Mouse (Mus musculus) kidney, adult 2 months (tissue): Measurements from ENCODE around the gene Id3. TPM values are rescaled to one million over a fixed set of nuclear protein-coding genes. Genes with fewer than 3 reads are reported as not detected.

Source experiments
- DNase-seq: peaks from one replicate; pipeline ENCODE4 v3.0.0; 2021
- H3K27ac ChIP-seq: fragments of 200-500 bp; 2 replicates; pipeline ENCODE4 v1.5.1; 2012; ENCODE audit warnings: low read depth, low read length, control low read depth, inconsistent platforms; ENCODE audit not compliant: insufficient read depth
- H3K27me3 ChIP-seq: fragments of 200-500 bp; replicated peaks from 2 replicates; pipeline ENCODE4 v1.6.1; 2012; ENCODE audit warnings: mild to moderate bottlenecking, moderate library complexity, low read length, inconsistent platforms; ENCODE audit not compliant: control insufficient read depth, insufficient read depth
- H3K36me3 ChIP-seq: fragments of 200-500 bp; 2 replicates; pipeline ENCODE4 v1.6.1; 2012; ENCODE audit warnings: mild to moderate bottlenecking, moderate library complexity, low read length, inconsistent platforms; ENCODE audit not compliant: control insufficient read depth, insufficient read depth
- H3K4me1 ChIP-seq: fragments of 200-500 bp; 2 replicates; pipeline ENCODE4 v1.6.1; 2011; ENCODE audit warnings: low read length; ENCODE audit not compliant: control insufficient read depth, insufficient read depth
- H3K4me3 ChIP-seq: fragments of 200-500 bp; 2 replicates; pipeline ENCODE4 v1.5.1; 2011; ENCODE audit warnings: mild to moderate bottlenecking, low read depth, low read length, control low read depth; ENCODE audit not compliant: insufficient read depth
- CTCF ChIP-seq: fragments of 200-500 bp; conservative IDR thresholded peaks from 2 replicates; pipeline ENCODE4 v1.5.1; 2011; ENCODE audit warnings: low read depth, mild to moderate bottlenecking, control low read depth, low read length, moderate library complexity, mixed read lengths; ENCODE audit not compliant: insufficient read depth, insufficient read length
- POLR2A ChIP-seq: fragments of 200-500 bp; IDR thresholded peaks from one replicate; pipeline ENCODE4 v1.6.1; 2011; ENCODE audit warnings: low read depth, low read length, control low read depth
- WGBS: fragments of 180-500 bp; shearing (Covaris S2); methylation state at CpG from one replicate; pipeline ENCODE4 v1.1.7; 2018; 5-methylcytosine and 5-hydroxymethylcytosine counted together
- polyA plus RNA-seq: library from polyadenylated mRNA; depleted of rRNA; stranded (reverse); fragments of >200 nt; gene quantifications from 2 replicates; pipeline ENCODE4 v1.2.3, GENCODE M21; 2012; rRNA removed

Id3 gene
- polyA plus RNA-seq, 1 experiment, result 259 TPM

DNA sequence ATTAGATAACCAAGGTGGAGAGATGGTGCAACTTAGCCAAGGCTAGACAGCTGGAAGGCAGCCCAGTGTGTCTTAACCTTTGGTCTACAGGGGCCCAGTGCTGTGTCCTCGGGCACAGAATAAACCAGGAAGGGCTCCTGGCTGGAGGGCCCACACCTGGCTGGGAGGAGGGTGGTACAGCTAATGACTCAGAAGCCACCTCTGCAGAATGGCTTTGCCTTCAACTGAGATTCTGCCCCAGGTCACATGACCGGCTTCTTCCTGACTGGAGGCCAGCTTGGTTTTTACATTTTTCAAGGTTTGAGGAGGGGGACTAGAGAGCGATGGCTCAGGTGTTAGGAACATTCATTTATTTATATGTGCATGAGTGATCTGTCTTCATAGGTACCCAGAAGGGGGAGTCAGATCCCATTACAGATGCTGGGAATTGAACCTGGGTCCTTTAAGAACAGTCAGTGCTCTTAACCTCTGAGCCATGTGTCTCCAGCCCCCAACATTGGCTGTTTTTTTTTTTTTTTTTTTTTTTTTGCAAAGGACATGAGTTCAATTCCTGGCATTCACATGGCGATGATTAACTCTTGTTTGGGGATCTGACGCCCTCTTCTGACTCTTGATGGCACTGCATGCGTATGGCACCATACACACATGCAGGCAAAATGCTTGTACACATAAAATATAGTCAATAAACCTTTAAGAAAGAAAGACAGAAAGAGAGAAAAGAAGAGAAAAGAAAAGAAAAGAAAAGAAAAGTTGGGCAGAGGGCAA, 45.9 kb downstream of the Id3 start:
- no peak for DNase-seq
- Histone ChIP-seq H3K27ac (no peak overlapping the region), H3K4me3 (no peak overlapping the region), H3K36me3 (no peaks in the 10 kb centered on the region), H3K4me1 (no peaks in the 10 kb centered on the region; the same call in 1 of the 2 replicates), H3K27me3 (no peaks in the 10 kb centered on the region)
- 87% methylated on average over 6 of the region's 6 CpGs for WGBS
- TF ChIP-seq CTCF (peak; percentile 56), POLR2A (no peak)

DNA sequence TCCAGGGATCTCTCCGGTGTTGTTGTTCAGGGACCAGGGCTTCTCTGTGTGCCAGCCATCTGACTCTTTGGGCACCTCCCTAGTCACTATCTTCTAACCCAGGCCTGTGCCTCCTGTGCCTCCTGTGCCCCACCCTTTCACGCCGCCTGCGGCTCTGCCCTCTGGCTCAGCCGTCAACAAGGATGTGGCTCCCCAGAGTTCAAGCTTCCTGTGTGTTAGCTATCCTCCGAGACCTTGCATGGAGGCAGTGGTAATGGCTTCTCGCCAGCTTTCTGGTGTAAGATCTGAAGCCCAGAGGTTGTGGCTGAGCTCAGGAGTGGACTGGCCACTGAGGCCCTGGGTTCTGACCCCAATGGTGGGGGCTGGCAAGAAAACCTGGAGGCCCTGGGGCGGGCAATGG, 46.6 kb downstream of the Id3 start:
- no peak overlapping the region for H3K4me3 ChIP-seq
- no peak overlapping the region for H3K27ac ChIP-seq
- 69% methylated on average over 8 of the region's 8 CpGs for WGBS
- H3K27me3 ChIP-seq, result no peaks in the 10 kb centered on the region
- no peaks in the 10 kb centered on the region; the same call in 1 of the 2 replicates for H3K4me1 ChIP-seq
- TF ChIP-seq CTCF, result no peak
- TF ChIP-seq POLR2A, result no peak
- H3K36me3 ChIP-seq, result no peaks in the 10 kb centered on the region
- DNase-seq, result no peak

DNA sequence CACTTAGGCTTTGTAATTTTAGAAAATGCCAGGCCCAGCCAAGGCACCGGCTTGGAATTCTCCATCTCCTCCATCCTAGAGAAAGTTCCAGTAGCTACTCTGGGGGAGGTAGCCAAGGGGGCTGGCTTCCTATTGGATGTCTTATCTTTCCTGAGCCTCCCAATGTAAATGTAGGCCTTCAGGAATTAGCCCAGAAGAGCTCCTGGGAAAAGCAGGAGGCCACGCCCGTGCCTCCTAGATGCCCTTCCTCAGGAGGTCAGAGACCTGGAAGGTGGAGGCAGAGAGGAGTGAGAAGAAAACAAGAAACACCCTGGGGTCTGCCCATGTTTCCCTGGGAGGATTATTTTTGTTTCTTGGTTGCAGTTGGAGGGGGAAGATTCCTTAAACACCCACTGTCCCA, 50.3 kb downstream of the Id3 start:
- DNase-seq, result no peak
- no peaks in the 10 kb centered on the region for H3K4me1 ChIP-seq
- no peaks in the 10 kb centered on the region for H3K27me3 ChIP-seq
- no peak for TF ChIP-seq POLR2A
- TF ChIP-seq CTCF, result no peak
- H3K27ac ChIP-seq, result no peak overlapping the region
- 85% methylated on average over 3 of the region's 3 CpGs for WGBS
- no peak overlapping the region for H3K4me3 ChIP-seq
- no peaks in the 10 kb centered on the region for H3K36me3 ChIP-seq

DNA sequence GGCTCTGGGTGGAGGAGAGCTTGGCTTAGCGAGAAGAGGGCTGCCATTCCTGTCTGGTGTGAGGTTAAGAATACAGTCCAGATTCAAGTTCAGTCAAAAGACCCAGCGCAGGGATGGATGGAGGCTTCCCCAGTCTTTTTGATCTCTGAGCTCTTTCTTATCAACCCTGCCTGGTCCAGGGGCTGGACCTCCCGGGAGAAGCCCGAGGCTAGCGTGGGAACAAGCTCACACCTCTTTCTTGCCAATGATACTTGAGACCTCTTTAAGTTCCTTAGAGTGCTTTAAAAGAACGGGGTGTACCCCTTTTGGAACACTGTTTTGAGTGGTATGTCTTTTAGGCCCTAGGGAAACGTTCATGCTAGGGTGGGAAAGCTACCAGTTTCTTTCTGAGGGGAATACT, 51.7 kb downstream of the Id3 start:
- Histone ChIP-seq H3K27me3 (no peaks in the 10 kb centered on the region), H3K4me1 (no peaks in the 10 kb centered on the region), H3K36me3 (no peaks in the 10 kb centered on the region), H3K27ac (no peak overlapping the region), H3K4me3 (no peak overlapping the region)
- DNase-seq, result no peak
- TF ChIP-seq POLR2A, result no peak
- WGBS, result 78% methylated on average over 7 of the region's 7 CpGs

Other genes with a start within 250 kb of the Id3 start
- 2.7 and 4.1 TPM in 2 replicates for gene Cnr2, start 248.1 kb upstream of the Id3 start, polyA plus RNA-seq
- 161 and 226 TPM in 2 replicates for gene Fuca1, start 222.8 kb upstream of the Id3 start, polyA plus RNA-seq
- gene Hmgcl, start 197.0 kb upstream of the Id3 start, polyA plus RNA-seq, result 175 and 199 TPM in 2 replicates
- gene Gale, start 179.8 kb upstream of the Id3 start, polyA plus RNA-seq, result 12.9 and 13.4 TPM in 2 replicates
- 90.8 and 100 TPM in 2 replicates for gene Lypla2, start 170.9 kb upstream of the Id3 start, polyA plus RNA-seq
- 31.8 and 33.5 TPM in 2 replicates for gene Pithd1, start 156.2 kb upstream of the Id3 start, polyA plus RNA-seq
- gene Eloa, start 121.7 kb upstream of the Id3 start, polyA plus RNA-seq, result 11.0 and 12.9 TPM in 2 replicates
- gene Rpl11, start 90.1 kb upstream of the Id3 start, polyA plus RNA-seq, result 232 and 292 TPM in 2 replicates
- 2.1 and 2.2 TPM in 2 replicates for gene E2f2, start 28.9 kb downstream of the Id3 start, polyA plus RNA-seq
- gene Asap3, start 62.9 kb downstream of the Id3 start, polyA plus RNA-seq, result 5.7 and 7.0 TPM in 2 replicates
- 29.9 and 50.8 TPM in 2 replicates for gene Tcea3, start 104.2 kb downstream of the Id3 start, polyA plus RNA-seq
- 10.7 and 10.9 TPM in 2 replicates for gene Zfp46, start 141.2 kb downstream of the Id3 start, polyA plus RNA-seq
- gene Hnrnpr, start 167.4 kb downstream of the Id3 start, polyA plus RNA-seq, result 9.9 and 14.0 TPM in 2 replicates